Mouse (Mus musculus): ENCODE data around the gene Atrx. TPM values are rescaled to one million over a fixed set of nuclear protein-coding genes. Genes with fewer than 3 reads are reported as not detected.
"Not testable (repeated sequence)": the region's sequence is repeated elsewhere in the genome, so short reads cannot be mapped to it uniquely, and the experiment has no call there.

The Atrx gene
- polyA plus RNA-seq (2012; rRNA removed), result 104 and 131 TPM in 2 replicates

- WGBS, result under 1% methylated on average over 39 of the region's 42 CpGs
- no peaks in the 10 kb centered on the region for H3K27me3 ChIP-seq (ENCODE audit: control insufficient read depth, insufficient read depth, low read length)
- peak within 1 kb of the TSS; percentile 94 for H3K27ac ChIP-seq (ENCODE audit: control insufficient read depth, insufficient read depth, low read length)
- no peaks in the 10 kb centered on the region for H3K36me3 ChIP-seq (ENCODE audit: control insufficient read depth, insufficient read depth, low read length)
- H3K4me3 ChIP-seq (ENCODE audit: control insufficient read depth, insufficient read depth, low read length), result peak within 1 kb of the TSS; percentile 100
- peaks cover 10% of the 10 kb centered on the region for H3K4me1 ChIP-seq (replicated peaks; ENCODE audit: control insufficient read depth, insufficient read depth, low read length)
- peak; percentile 61 for DNase-seq
- TF ChIP-seq POLR2A (IDR thresholded peaks at IDR 0.05; ENCODE audit: control insufficient read depth, extremely low read depth, insufficient read depth, low read length, poor library complexity) (peak; percentile 70), CTCF (IDR thresholded peaks at IDR 0.05; ENCODE audit: borderline replicate concordance, control insufficient read depth, extremely low read depth, insufficient read depth, low read length, poor library complexity) (no peak)
These were observed at the start of gene Atrx for GRCm38 (mm10) chrX:105928861-105929477. TSS of gene Atrx (minus strand) at chrX:105929403.

- not testable (repeated sequence) for H3K4me1 ChIP-seq (replicated peaks; ENCODE audit: control insufficient read depth, insufficient read depth, low read length)
- 90% methylated on average over 14 of the region's 14 CpGs for WGBS
These were observed 27.9 kb upstream of the Atrx start for GRCm38 (mm10) chrX:105957091-105957490.

GRCm38 (mm10) chrX:105953999-105954398 is 24.8 kb upstream of the Atrx start:
- WGBS, result 100% methylated on average over 2 of the region's 2 CpGs
- H3K4me1 ChIP-seq (replicated peaks; ENCODE audit: control insufficient read depth, insufficient read depth, low read length), result no peaks in the 10 kb centered on the region
- no peaks in the 10 kb centered on the region for H3K36me3 ChIP-seq (ENCODE audit: control insufficient read depth, insufficient read depth, low read length)
- DNase-seq, result no peak
- no peaks in the 10 kb centered on the region for H3K27me3 ChIP-seq (ENCODE audit: control insufficient read depth, insufficient read depth, low read length)
- TF ChIP-seq POLR2A (IDR thresholded peaks at IDR 0.05; ENCODE audit: control insufficient read depth, extremely low read depth, insufficient read depth, low read length, poor library complexity), result no peak
- TF ChIP-seq CTCF (IDR thresholded peaks at IDR 0.05; ENCODE audit: borderline replicate concordance, control insufficient read depth, extremely low read depth, insufficient read depth, low read length, poor library complexity), result no peak
- no peak overlapping the region for H3K4me3 ChIP-seq (ENCODE audit: control insufficient read depth, insufficient read depth, low read length)
- no peak overlapping the region for H3K27ac ChIP-seq (ENCODE audit: control insufficient read depth, insufficient read depth, low read length)

More at GRCm38 (mm10) chrX:105957091-105957490, 27.9 kb upstream of the Atrx start:
- not testable (repeated sequence) for H3K27ac ChIP-seq (ENCODE audit: control insufficient read depth, insufficient read depth, low read length); DNase-seq; H3K4me3 ChIP-seq (ENCODE audit: control insufficient read depth, insufficient read depth, low read length); H3K27me3 ChIP-seq (ENCODE audit: control insufficient read depth, insufficient read depth, low read length); H3K36me3 ChIP-seq (ENCODE audit: control insufficient read depth, insufficient read depth, low read length)

- H3K27ac ChIP-seq (ENCODE audit: control insufficient read depth, insufficient read depth, low read length), result no peak overlapping the region
- 67% methylated on average over 1 of the region's 1 CpGs for WGBS
- no peaks in the 10 kb centered on the region for H3K4me1 ChIP-seq (replicated peaks; ENCODE audit: control insufficient read depth, insufficient read depth, low read length)
- no peaks in the 10 kb centered on the region for H3K27me3 ChIP-seq (ENCODE audit: control insufficient read depth, insufficient read depth, low read length)
- no peak for DNase-seq
- H3K4me3 ChIP-seq (ENCODE audit: control insufficient read depth, insufficient read depth, low read length), result no peak overlapping the region
- TF ChIP-seq CTCF (IDR thresholded peaks at IDR 0.05; ENCODE audit: borderline replicate concordance, control insufficient read depth, extremely low read depth, insufficient read depth, low read length, poor library complexity) (no peak), POLR2A (IDR thresholded peaks at IDR 0.05; ENCODE audit: control insufficient read depth, extremely low read depth, insufficient read depth, low read length, poor library complexity) (no peak)
- H3K36me3 ChIP-seq (ENCODE audit: control insufficient read depth, insufficient read depth, low read length), result no peaks in the 10 kb centered on the region
These were observed 17.2 kb upstream of the Atrx start for GRCm38 (mm10) chrX:105946357-105946756.

- Histone ChIP-seq H3K36me3 (ENCODE audit: control insufficient read depth, insufficient read depth, low read length) (no peaks in the 10 kb centered on the region), H3K27ac (ENCODE audit: control insufficient read depth, insufficient read depth, low read length) (no peak overlapping the region), H3K4me1 (replicated peaks; ENCODE audit: control insufficient read depth, insufficient read depth, low read length) (no peaks in the 10 kb centered on the region), H3K4me3 (ENCODE audit: control insufficient read depth, insufficient read depth, low read length) (no peak overlapping the region), H3K27me3 (ENCODE audit: control insufficient read depth, insufficient read depth, low read length) (no peaks in the 10 kb centered on the region)
- no peak for DNase-seq
- WGBS, result 98% methylated on average over 7 of the region's 7 CpGs
- no peak for TF ChIP-seq POLR2A (IDR thresholded peaks at IDR 0.05; ENCODE audit: control insufficient read depth, extremely low read depth, insufficient read depth, low read length, poor library complexity)
- no peak for TF ChIP-seq CTCF (IDR thresholded peaks at IDR 0.05; ENCODE audit: borderline replicate concordance, control insufficient read depth, extremely low read depth, insufficient read depth, low read length, poor library complexity)
These were observed 10.0 kb upstream of the Atrx start for GRCm38 (mm10) chrX:105939245-105939644.

GRCm38 (mm10) chrX:105937736-105938135 is 8.5 kb upstream of the Atrx start:
- no peaks in the 10 kb centered on the region for H3K36me3 ChIP-seq (ENCODE audit: control insufficient read depth, insufficient read depth, low read length)
- no peak overlapping the region for H3K27ac ChIP-seq (ENCODE audit: control insufficient read depth, insufficient read depth, low read length)
- H3K27me3 ChIP-seq (ENCODE audit: control insufficient read depth, insufficient read depth, low read length), result no peaks in the 10 kb centered on the region
- H3K4me3 ChIP-seq (ENCODE audit: control insufficient read depth, insufficient read depth, low read length), result no peak overlapping the region
- no peak for DNase-seq
- TF ChIP-seq POLR2A (IDR thresholded peaks at IDR 0.05; ENCODE audit: control insufficient read depth, extremely low read depth, insufficient read depth, low read length, poor library complexity), result no peak
- no peak for TF ChIP-seq CTCF (IDR thresholded peaks at IDR 0.05; ENCODE audit: borderline replicate concordance, control insufficient read depth, extremely low read depth, insufficient read depth, low read length, poor library complexity)
- 57% methylated on average over 2 of the region's 2 CpGs for WGBS
- no peaks in the 10 kb centered on the region for H3K4me1 ChIP-seq (replicated peaks; ENCODE audit: control insufficient read depth, insufficient read depth, low read length)

- H3K36me3 ChIP-seq (ENCODE audit: control insufficient read depth, insufficient read depth, low read length), result no peaks in the 10 kb centered on the region
- no peak overlapping the region for H3K27ac ChIP-seq (ENCODE audit: control insufficient read depth, insufficient read depth, low read length)
- no peak overlapping the region for H3K4me3 ChIP-seq (ENCODE audit: control insufficient read depth, insufficient read depth, low read length)
- TF ChIP-seq POLR2A (IDR thresholded peaks at IDR 0.05; ENCODE audit: control insufficient read depth, extremely low read depth, insufficient read depth, low read length, poor library complexity) (no peak), CTCF (IDR thresholded peaks at IDR 0.05; ENCODE audit: borderline replicate concordance, control insufficient read depth, extremely low read depth, insufficient read depth, low read length, poor library complexity) (no peak)
- 87% methylated on average over 5 of the region's 5 CpGs for WGBS
- H3K4me1 ChIP-seq (replicated peaks; ENCODE audit: control insufficient read depth, insufficient read depth, low read length), result no peaks in the 10 kb centered on the region
- no peak for DNase-seq
- H3K27me3 ChIP-seq (ENCODE audit: control insufficient read depth, insufficient read depth, low read length), result no peaks in the 10 kb centered on the region
These were observed 5.1 kb upstream of the Atrx start for GRCm38 (mm10) chrX:105934341-105934740.

All from thymus, adult 2 months (tissue).